Mouse (Mus musculus): Measurements from ENCODE around the gene Bicd1. TPM values are rescaled to one million over a fixed set of nuclear protein-coding genes. Genes with fewer than 3 reads are reported as not detected.
"Not testable (repeated sequence)": the region's sequence is repeated elsewhere in the genome, so short reads cannot be mapped to it uniquely, and the experiment has no call there.

Gene Bicd1
- total RNA-seq (2014; rRNA removed) = 27.5 and 47.5 TPM in 2 replicates
- 12.9 and 28.4 TPM in 2 replicates for polyA plus RNA-seq (2015; fragmentation: Nextera tagmentation; extraction: Ambion mirVana)

DNA sequence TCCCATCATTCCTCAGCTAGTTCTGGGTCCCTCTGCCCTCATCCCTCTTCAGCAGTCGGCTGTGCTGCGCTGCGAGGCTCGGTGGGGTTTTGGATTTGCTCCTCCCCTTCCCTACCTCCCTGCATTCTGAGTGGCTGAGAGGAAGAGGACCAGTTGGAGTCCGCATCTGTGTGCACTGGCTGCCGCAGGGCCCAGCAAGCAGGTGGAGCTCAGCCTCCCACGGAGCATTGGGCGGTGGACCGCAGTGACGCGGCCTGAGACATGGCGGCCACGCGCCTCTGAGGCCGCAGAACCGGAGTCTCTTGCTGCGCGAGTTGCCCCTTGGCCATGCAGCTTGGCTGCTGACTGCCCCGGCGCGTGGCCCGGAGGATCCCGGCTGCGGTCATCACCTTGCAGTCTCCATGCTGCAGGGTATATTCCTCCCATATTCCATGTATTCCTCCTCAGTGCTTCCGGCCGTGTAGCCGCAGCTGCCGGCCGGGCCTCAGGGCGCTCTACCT lies at the start of gene Bicd1:
Bicd1 (plus strand) TSS at position 54 of the 500 bp plus-strand sequence.
- Histone ChIP-seq H3K4me3 (ENCODE audit: low read depth, low read length) (peak within 1 kb of the TSS; percentile 89), H3K9me3 (ENCODE audit: low read length) (no peaks in the 10 kb centered on the region), H3K4me2 (ENCODE audit: low read depth) (peak within 1 kb of the TSS; percentile 58), H3K9ac (peak within 1 kb of the TSS; percentile 88), H3K27ac (ENCODE audit: low read depth, low read length) (peak within 1 kb of the TSS; percentile 95), H3K4me1 (ENCODE audit: insufficient read depth) (peaks cover 5% of the 10 kb centered on the region; the same call in 1 of the 2 replicates), H3K36me3 (ENCODE audit: insufficient read depth) (no peaks in the 10 kb centered on the region), H3K27me3 (ENCODE audit: insufficient read depth, low read length) (no peaks in the 10 kb centered on the region)
- peak; percentile 91 for DNase-seq
- ATAC-seq = peak; percentile 99
- TF ChIP-seq CTCF (IDR thresholded peaks at IDR 0.05; ENCODE audit: low read depth) = no peak
- 2% methylated on average over 30 of the region's 30 CpGs for WGBS

DNA sequence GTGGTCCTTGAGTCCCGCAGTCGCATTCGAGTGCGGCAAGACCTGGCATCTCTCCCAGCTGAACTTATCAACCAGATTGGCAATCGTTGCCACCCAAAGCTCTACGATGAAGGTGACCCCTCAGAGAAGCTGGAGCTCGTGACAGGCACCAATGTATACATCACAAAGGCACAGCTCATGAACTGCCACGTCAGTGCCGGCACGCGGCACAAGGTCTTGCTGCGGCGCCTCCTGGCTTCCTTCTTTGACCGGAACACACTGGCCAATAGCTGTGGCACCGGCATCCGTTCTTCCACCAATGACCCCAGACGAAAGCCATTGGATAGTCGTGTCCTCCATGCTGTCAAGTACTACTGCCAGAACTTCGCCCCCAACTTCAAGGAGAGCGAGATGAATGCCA lies 46.2 kb upstream of the Bicd1 start:
- not testable (repeated sequence) for H3K4me3 ChIP-seq (ENCODE audit: low read depth, low read length); DNase-seq
- 96% methylated on average over 18 of the region's 20 CpGs for WGBS

DNA sequence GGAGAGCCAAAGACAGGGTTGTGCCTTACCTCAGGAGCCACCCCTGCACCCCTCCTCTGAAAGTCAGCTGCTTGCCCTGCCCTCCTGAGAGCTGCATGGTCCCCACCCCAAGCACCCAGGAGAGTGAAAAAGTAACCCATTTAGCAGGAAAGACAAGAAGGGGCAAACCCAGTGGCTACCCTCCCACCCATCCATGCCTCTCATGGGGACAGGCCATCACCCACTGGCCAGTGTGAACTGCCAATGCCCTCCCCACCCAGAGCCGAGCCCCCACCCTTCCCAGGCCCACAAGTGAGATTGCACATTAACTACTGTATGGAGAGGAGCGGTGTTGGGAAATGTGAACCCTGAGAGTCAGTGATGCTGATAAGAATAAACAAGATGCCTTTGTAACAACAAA lies 42.7 kb upstream of the Bicd1 start:
- not testable (repeated sequence) for H3K9me3 ChIP-seq (ENCODE audit: low read length); DNase-seq; ATAC-seq; H3K4me2 ChIP-seq (ENCODE audit: low read depth); H3K9ac ChIP-seq; H3K36me3 ChIP-seq (ENCODE audit: insufficient read depth); H3K27me3 ChIP-seq (ENCODE audit: insufficient read depth, low read length); H3K4me3 ChIP-seq (ENCODE audit: low read depth, low read length); H3K27ac ChIP-seq (ENCODE audit: low read depth, low read length); H3K4me1 ChIP-seq (ENCODE audit: insufficient read depth)
- WGBS = 85% methylated on average over 2 of the region's 2 CpGs

More for the DNA sequence above, 46.2 kb upstream of the Bicd1 start:
- not testable (repeated sequence) for ATAC-seq; H3K4me2 ChIP-seq (ENCODE audit: low read depth); H3K9me3 ChIP-seq (ENCODE audit: low read length); H3K27me3 ChIP-seq (ENCODE audit: insufficient read depth, low read length); H3K36me3 ChIP-seq (ENCODE audit: insufficient read depth); H3K9ac ChIP-seq; H3K4me1 ChIP-seq (ENCODE audit: insufficient read depth); H3K27ac ChIP-seq (ENCODE audit: low read depth, low read length)

DNA sequence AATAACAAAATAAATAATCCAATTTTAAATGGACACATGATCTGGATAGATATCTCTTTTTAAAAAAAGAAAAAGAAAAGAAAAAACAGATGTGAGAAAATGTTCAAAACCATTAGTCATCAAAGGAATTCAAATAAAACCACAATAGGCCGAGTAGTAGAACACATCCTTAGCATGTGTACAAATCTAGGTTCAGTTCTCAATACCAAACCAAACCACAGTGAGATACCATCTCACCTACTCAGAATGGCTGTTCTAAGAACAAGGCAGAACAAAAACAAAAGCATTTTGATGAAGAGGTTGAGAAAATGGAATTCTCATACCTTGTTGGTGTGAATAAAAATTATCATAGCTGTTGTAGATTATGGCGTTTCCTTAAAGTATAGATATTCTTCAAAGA lies 42.3 kb upstream of the Bicd1 start:
- DNase-seq (no peak), ATAC-seq (no peak)
- Histone ChIP-seq H3K27me3 (ENCODE audit: insufficient read depth, low read length) (no peaks in the 10 kb centered on the region), H3K36me3 (ENCODE audit: insufficient read depth) (no peaks in the 10 kb centered on the region), H3K9ac (no peak overlapping the region), H3K4me1 (ENCODE audit: insufficient read depth) (no peaks in the 10 kb centered on the region), H3K27ac (ENCODE audit: low read depth, low read length) (no peak overlapping the region), H3K9me3 (ENCODE audit: low read length) (no peaks in the 10 kb centered on the region), H3K4me3 (ENCODE audit: low read depth, low read length) (no peak overlapping the region), H3K4me2 (ENCODE audit: low read depth) (no peak overlapping the region)
- WGBS = 93% methylated on average over 2 of the region's 2 CpGs
- TF ChIP-seq CTCF (IDR thresholded peaks at IDR 0.05; ENCODE audit: low read depth) = no peak

DNA sequence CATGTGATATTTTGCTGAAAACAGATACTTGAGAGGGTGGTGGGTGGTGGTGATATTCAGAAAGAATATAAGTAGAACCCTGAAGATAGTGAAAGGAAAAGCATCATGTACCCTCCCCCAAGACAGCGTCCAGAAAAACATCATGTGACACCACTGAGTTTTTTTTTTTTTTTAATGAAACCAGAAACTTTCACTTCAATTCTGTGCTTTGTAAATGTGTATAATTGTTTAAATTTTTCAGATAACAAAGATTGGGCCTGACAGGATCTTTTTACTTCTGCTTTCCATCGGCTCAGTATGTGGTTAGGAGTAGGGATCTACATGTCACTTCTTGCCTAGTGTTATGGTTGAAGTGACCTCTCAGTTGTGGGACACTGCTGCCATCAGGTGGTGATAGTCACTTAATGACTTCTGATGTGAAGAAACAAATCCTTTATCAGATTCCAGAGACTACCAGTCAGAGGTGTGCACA lies 33.7 kb upstream of the Bicd1 start:
- ATAC-seq (no peak), DNase-seq (peak; percentile 27)
- Histone ChIP-seq H3K4me1 (ENCODE audit: insufficient read depth) (no peaks in the 10 kb centered on the region), H3K27ac (ENCODE audit: low read depth, low read length) (no peak overlapping the region), H3K27me3 (ENCODE audit: insufficient read depth, low read length) (no peaks in the 10 kb centered on the region), H3K9me3 (ENCODE audit: low read length) (no peaks in the 10 kb centered on the region), H3K4me2 (ENCODE audit: low read depth) (no peak overlapping the region), H3K36me3 (ENCODE audit: insufficient read depth) (no peaks in the 10 kb centered on the region), H3K4me3 (ENCODE audit: low read depth, low read length) (no peak overlapping the region), H3K9ac (no peak overlapping the region)
- TF ChIP-seq CTCF (IDR thresholded peaks at IDR 0.05; ENCODE audit: low read depth) = peak; percentile 59
- WGBS = 62% methylated on average over 2 of the region's 2 CpGs

DNA sequence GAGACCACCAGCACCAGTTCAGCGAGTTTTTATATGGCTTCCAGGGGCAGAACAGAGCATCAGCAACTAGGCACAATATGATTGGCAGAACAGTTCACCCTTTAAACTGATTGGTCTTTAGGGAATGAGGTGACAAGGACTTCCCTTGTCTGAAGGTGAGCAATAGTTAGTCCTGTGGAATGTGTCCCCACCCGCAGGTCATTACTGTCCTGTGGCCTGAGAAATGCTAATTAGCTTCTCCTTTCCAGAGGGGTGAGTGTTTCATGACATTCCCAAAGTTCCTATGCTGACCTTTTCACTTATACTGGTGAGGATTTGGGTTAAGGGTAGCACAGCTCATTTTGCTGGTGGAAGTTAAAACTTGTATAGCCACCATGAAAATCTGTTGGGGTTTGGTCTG lies 25.2 kb upstream of the Bicd1 start:
- H3K4me3 ChIP-seq (ENCODE audit: low read depth, low read length) = no peak overlapping the region
- no peaks in the 10 kb centered on the region for H3K36me3 ChIP-seq (ENCODE audit: insufficient read depth)
- WGBS = 72% methylated on average over 2 of the region's 2 CpGs
- no peaks in the 10 kb centered on the region for H3K9me3 ChIP-seq (ENCODE audit: low read length)
- no peak overlapping the region for H3K4me2 ChIP-seq (ENCODE audit: low read depth)
- TF ChIP-seq CTCF (IDR thresholded peaks at IDR 0.05; ENCODE audit: low read depth) = no peak
- no peak for DNase-seq
- no peaks in the 10 kb centered on the region for H3K27me3 ChIP-seq (ENCODE audit: insufficient read depth, low read length)
- no peak for ATAC-seq
- H3K4me1 ChIP-seq (ENCODE audit: insufficient read depth) = no peaks in the 10 kb centered on the region
- H3K27ac ChIP-seq (ENCODE audit: low read depth, low read length) = no peak overlapping the region
- H3K9ac ChIP-seq = no peak overlapping the region

DNA sequence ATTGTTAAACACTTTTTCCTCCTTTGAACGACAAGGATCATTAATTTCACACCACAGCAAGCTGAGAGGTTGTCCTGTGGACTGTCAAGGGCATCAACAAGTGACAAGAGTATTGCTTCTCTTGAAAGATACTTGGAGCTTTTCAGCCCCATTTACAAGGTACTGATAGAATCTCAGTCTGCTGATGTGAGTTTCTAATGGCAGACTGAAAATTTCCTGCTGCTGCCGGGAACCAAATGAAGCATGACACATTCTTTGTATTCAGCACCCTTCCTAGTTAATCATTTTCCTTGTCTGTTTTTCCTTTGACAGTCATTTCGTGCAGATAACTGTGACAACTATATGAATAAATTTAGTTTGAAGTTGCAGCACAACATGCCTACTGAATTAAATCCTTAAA lies 22.3 kb upstream of the Bicd1 start:
- no peak overlapping the region for H3K9ac ChIP-seq
- 39% methylated on average over 3 of the region's 3 CpGs for WGBS
- no peaks in the 10 kb centered on the region for H3K9me3 ChIP-seq (ENCODE audit: low read length)
- ATAC-seq (no peak), DNase-seq (no peak)
- H3K4me3 ChIP-seq (ENCODE audit: low read depth, low read length) = no peak overlapping the region
- H3K27me3 ChIP-seq (ENCODE audit: insufficient read depth, low read length) = no peaks in the 10 kb centered on the region
- no peak overlapping the region for H3K4me2 ChIP-seq (ENCODE audit: low read depth)
- H3K27ac ChIP-seq (ENCODE audit: low read depth, low read length) = no peak overlapping the region
- no peaks in the 10 kb centered on the region for H3K4me1 ChIP-seq (ENCODE audit: insufficient read depth)
- H3K36me3 ChIP-seq (ENCODE audit: insufficient read depth) = no peaks in the 10 kb centered on the region
- TF ChIP-seq CTCF (IDR thresholded peaks at IDR 0.05; ENCODE audit: low read depth) = no peak

DNA sequence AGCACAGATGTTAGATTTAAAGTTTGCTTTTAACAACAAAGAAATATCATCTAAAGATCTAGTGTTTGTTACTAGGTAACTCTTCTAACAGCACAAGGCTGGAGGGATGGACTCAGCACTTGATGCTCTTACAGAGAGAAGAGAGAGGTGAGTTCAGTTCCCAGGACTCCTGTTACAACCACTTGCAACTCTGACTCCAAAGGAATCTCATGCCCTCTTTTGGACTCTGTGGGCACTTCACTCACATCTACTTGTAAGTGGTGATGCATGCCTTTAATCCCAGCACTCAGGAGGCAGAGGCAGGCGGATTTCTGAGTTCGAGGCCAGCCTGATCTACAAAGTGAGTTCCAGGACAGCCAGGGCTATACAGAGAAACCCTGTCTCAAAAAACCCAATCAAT lies 19.1 kb upstream of the Bicd1 start:
- H3K9me3 ChIP-seq (ENCODE audit: low read length); H3K4me2 ChIP-seq (ENCODE audit: low read depth); H3K27ac ChIP-seq (ENCODE audit: low read depth, low read length); H3K4me3 ChIP-seq (ENCODE audit: low read depth, low read length); H3K27me3 ChIP-seq (ENCODE audit: insufficient read depth, low read length); ATAC-seq; DNase-seq; H3K36me3 ChIP-seq (ENCODE audit: insufficient read depth); H3K4me1 ChIP-seq (ENCODE audit: insufficient read depth); H3K9ac ChIP-seq: not testable (repeated sequence)
- 87% methylated on average over 2 of the region's 2 CpGs for WGBS

Data from forebrain, postnatal 0 days (tissue).